Mouse (Mus musculus) liver, embryonic 14.5 days (tissue): ENCODE measurements at regions not wholly inside any gene's neighbourhood (a gene's known extent, or its start where the extent isn't known, plus 50 kb on each side); places are given as distances from the start of the nearest gene placed in this dataset.

Source experiments
- CTCF ChIP-seq: IDR thresholded peaks from 2 replicates; pipeline ENCODE4 v1.5.1; 2016; ENCODE audit warnings: antibody characterized with exemption, low read depth, control low read depth
- EP300 ChIP-seq: IDR thresholded peaks from 2 replicates; pipeline ENCODE4 v1.6.1; 2016; ENCODE audit warnings: antibody characterized with exemption, low read depth

GRCm38 (mm10) chr15:62098791-62099660, 1176.2 kb upstream of the A1bg start:
- no peak for TF ChIP-seq CTCF
- TF ChIP-seq EP300 = no peak; the same call in 1 of the 2 replicates
